8 mouse cellular contexts compared by ENCODE assay signal in the genomic region with DNA sequence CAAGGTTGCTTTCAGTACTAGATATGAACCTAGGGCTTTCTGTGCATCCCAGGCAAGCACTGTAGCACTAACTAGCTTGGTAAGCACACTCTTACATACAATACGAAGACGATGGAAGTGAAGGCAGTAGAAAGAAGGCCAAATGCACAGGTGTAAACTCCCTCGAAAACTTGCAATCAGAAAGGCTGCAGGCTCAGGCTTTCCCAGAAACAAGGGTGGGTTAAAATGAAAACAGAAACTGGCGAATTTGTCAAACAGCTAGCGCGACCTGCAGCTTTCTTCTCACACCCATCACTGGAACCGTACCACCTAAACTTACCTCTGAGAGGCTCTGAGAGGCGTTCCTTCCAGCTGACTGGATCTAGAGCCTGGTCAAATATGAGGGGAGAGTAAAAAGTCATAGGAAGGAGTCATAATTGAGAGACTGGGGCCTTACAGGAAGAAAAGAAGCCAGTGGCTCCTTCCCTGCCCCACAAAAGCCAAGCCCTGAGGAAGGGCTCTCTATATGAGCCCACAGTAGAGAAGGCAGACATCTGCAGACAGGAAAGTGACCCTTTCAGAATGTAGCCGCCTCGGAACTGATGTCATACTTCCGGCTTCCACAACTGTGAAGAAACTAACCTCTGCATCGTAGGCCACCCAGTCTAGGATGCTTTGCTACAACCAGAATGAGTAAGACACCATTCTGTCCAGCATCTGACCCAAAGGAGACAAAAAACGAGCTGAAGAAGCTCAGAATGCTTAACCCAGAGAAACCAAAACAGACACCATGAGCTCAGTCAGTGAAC. TPM values are rescaled to one million over a fixed set of nuclear protein-coding genes. Genes with fewer than 3 reads are reported as not detected.
DNase-seq lines count a peak whose midpoint lies in the region.

No protein-coding gene starts in this region.

- peak; percentile 21 for DNase-seq in adrenal gland, postnatal 10 days
- no peak for DNase-seq in adrenal gland, postnatal 25 days
- peak; percentile 54 for DNase-seq in T-cell, adult 2 months (ENCODE audit: low spot score)
- peak; percentile 87 for DNase-seq in induced T-regulatory cell, adult 2 months (ENCODE audit: low read depth)
- peak; percentile 49 for DNase-seq in lung, postnatal 25 days (ENCODE audit: low spot score)
- no peak for DNase-seq in right cerebral cortex, postnatal 14 days
- DNase-seq in urinary bladder, postnatal 10 days (ENCODE audit: low spot score), result no peak
- DNase-seq in left cerebral cortex, adult 8-10 months (ENCODE audit: low spot score in 2 of 2), result no peak

RNA-seq across cellular contexts. Expression of gene Rsbn1l, which starts 11.0 kb away (rescaled TPM):
- total RNA-seq in adrenal gland, postnatal 10 days (2021), result 10 to 100 TPM; 11.2 to 15.7 TPM
- 16.1 and 19.3 TPM in 2 replicates for total RNA-seq in adrenal gland, postnatal 25 days (2021)
- total RNA-seq in left cerebral cortex, adult 8-10 months (2022), result 10 to 100 TPM; 17.9 to 19.3 (median 19.0) TPM

Comparison
In these comparisons a context has a peak if more than half of its experiments do, and no peak if none do; other contexts are left out.
1. DNase-seq: peak in adrenal gland, postnatal 10 days (single experiment), T-cell, adult 2 months (single experiment), induced T-regulatory cell, adult 2 months (single experiment) and lung, postnatal 25 days (single experiment); none in adrenal gland, postnatal 25 days (single experiment), right cerebral cortex, postnatal 14 days (single experiment), urinary bladder, postnatal 10 days (single experiment) and left cerebral cortex, adult 8-10 months (0 of 2).